Mouse (Mus musculus) heart, postnatal 0 days (tissue): ENCODE data around the gene Orc6.

ENCODE experiments used
- CTCF ChIP-seq: IDR thresholded peaks from 2 replicates; pipeline ENCODE4 v1.5.1; 2016; ENCODE audit warnings: antibody characterized with exemption, control low read depth, low read depth
- EP300 ChIP-seq: IDR thresholded peaks from 2 replicates; pipeline ENCODE4 v1.6.1; 2016; ENCODE audit warnings: antibody characterized with exemption, low read depth

DNA sequence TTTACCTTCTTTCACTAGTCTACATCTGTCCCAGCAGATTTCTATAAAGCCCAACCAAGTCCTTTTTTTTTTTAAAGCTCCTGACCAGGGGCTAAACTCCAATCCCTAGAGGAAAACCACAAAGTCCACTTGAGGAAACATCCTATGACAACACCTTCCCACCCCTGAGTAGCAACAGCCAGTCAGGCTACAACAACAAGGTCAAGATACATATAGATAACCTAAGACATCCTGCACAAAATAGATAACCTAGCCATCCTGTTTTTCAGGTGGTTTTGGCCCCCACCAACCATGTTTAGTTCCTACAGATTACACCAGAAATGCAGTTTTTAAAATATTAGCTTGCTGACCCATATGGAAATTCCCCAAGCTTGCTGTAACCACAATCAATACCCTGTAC, 35.7 kb downstream of the Orc6 start:
- no peak for TF ChIP-seq CTCF
- no peak for TF ChIP-seq EP300
